Mouse (Mus musculus) lung, postnatal 0 days (tissue): ENCODE measurements at regions not wholly inside any gene's neighbourhood (a gene's known extent, or its start where the extent isn't known, plus 50 kb on each side); places are given as distances from the start of the nearest gene placed in this dataset.

Source experiments
- CTCF ChIP-seq: IDR thresholded peaks from 2 replicates; pipeline ENCODE4 v1.5.1; 2016; ENCODE audit warnings: antibody characterized with exemption, mild to moderate bottlenecking
- EP300 ChIP-seq: IDR thresholded peaks from 2 replicates; pipeline ENCODE4 v1.6.1; 2016; ENCODE audit warnings: antibody characterized with exemption, mild to moderate bottlenecking, control low read depth

- TF ChIP-seq CTCF (no peak), EP300 (no peak)
These were observed 62.9 kb upstream of the Klf14 start for GRCm38 (mm10) chr6:31021776-31022175.
